Mouse (Mus musculus) lung, embryonic 14.5 days (tissue): ENCODE results near the gene Armc9. TPM values are rescaled to one million over a fixed set of nuclear protein-coding genes. Genes with fewer than 3 reads are reported as not detected.

Experiments
- ATAC-seq: fragments of 200-750 bp; cut with Nextera tagmentation; 2 replicates; pipeline ENCODE4 v1.8.0; 2017; ENCODE audit warnings: mild to moderate bottlenecking, moderate TSS enrichment, moderate library complexity; ENCODE audit not compliant: insufficient read depth
- DNase-seq: peaks from one replicate; pipeline ENCODE4 v3.0.0-alpha.2; 2015
- H3K27ac ChIP-seq: fragments of 300-500 bp; sonication (generic); 2 replicates; pipeline ENCODE4 v1.5.1; 2014; ENCODE audit warnings: low read depth, mild to moderate bottlenecking, moderate library complexity
- H3K27me3 ChIP-seq: fragments of 300-500 bp; sonication (generic); 2 replicates; pipeline ENCODE4 v1.6.1; 2014; ENCODE audit warnings: low read length, control low read depth; ENCODE audit not compliant: insufficient read depth
- H3K36me3 ChIP-seq: fragments of 300-500 bp; sonication (generic); 2 replicates; pipeline ENCODE4 v1.6.1; 2014; ENCODE audit warnings: control low read depth; ENCODE audit not compliant: insufficient read depth
- H3K4me1 ChIP-seq: fragments of 300-500 bp; sonication (generic); 2 replicates; pipeline ENCODE4 v1.6.1; 2014; ENCODE audit warnings: antibody characterized with exemption, control low read depth; ENCODE audit not compliant: insufficient read depth
- H3K4me2 ChIP-seq: fragments of 300-500 bp; sonication (generic); 2 replicates; pipeline ENCODE4 v1.6.1; 2014; ENCODE audit warnings: mild to moderate bottlenecking
- H3K4me3 ChIP-seq: fragments of 300-500 bp; sonication (generic); 2 replicates; pipeline ENCODE4 v1.5.1; 2014; ENCODE audit warnings: low read depth, low read length
- H3K9ac ChIP-seq: fragments of 300-500 bp; sonication (generic); 2 replicates; pipeline ENCODE4 v1.6.1; 2014
- H3K9me3 ChIP-seq: fragments of 300-500 bp; sonication (generic); 2 replicates; pipeline ENCODE4 v1.6.1; 2016; ENCODE audit warnings: low read depth, low read length, control low read depth
- CTCF ChIP-seq: IDR thresholded peaks from 2 replicates; pipeline ENCODE4 v1.5.1; 2016; ENCODE audit warnings: antibody characterized with exemption, low read depth
- WGBS: fragments of 180-500 bp; shearing (Covaris S2); extraction: QIAGEN DNeasy Blood & Tissue Kit; methylation state at CpG from one replicate; pipeline ENCODE4 v1.1.7; 2014; 5-methylcytosine and 5-hydroxymethylcytosine counted together
- polyA plus RNA-seq: library from polyadenylated mRNA; unstranded; fragments of >200 nt; fragmentation: Nextera tagmentation; extraction: Ambion mirVana; gene quantifications from 2 replicates; pipeline ENCODE4 v1.2.1, GENCODE M21; 2014

Armc9 gene
- polyA plus RNA-seq, 1 experiment from 2014 or later: 28.2 TPM

DNA sequence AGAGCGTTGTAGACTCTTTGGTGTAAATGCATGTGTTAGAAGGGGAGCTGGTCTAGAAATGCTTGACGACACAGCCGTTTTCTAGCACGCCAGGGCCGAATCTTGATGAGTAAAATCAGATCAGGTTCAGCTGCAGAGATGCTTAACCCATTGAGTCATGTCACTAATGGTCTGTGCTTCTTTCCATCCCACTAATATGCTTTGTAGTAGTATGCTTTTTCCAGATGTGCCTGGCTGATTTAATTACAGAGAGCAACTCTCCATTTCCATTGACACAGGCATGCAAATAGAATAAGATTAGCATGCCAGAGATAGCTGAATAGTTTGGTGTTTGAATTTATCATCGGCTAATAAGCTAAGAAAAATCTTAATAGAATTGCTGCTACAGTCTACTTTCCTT lies 19.3 kb upstream of the Armc9 start:
- Histone ChIP-seq H3K36me3 (peaks cover 82% of the 10 kb centered on the region), H3K4me1 (no peaks in the 10 kb centered on the region), H3K9me3 (no peaks in the 10 kb centered on the region), H3K27me3 (no peaks in the 10 kb centered on the region), H3K4me2 (no peak overlapping the region), H3K27ac (no peak overlapping the region), H3K9ac (no peak overlapping the region), H3K4me3 (no peak overlapping the region)
- ATAC-seq (no peak), DNase-seq (no peak)
- 90% methylated on average over 6 of the region's 6 CpGs for WGBS
- TF ChIP-seq CTCF: no peak

DNA sequence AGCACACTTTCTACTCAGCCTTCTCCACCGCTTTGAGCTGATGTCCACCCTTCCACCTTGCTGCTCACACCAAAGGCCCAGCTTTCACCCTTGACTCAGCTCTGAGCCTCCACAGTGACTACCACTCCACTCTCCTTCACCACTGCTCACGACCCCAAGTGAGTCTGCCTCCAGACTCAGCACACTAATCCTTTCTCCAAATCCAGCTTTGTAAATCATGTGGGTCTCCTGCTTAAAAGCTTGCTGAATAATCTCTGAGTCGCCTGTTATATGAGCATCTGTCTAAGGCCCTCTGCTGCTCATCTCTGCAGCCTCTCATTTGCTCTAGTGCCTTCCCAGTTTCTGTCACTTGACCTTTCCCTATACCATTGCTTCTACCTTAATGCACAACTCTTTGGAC lies 13.5 kb upstream of the Armc9 start:
- 83% methylated on average over 3 of the region's 3 CpGs for WGBS
- DNase-seq: no peak

DNA sequence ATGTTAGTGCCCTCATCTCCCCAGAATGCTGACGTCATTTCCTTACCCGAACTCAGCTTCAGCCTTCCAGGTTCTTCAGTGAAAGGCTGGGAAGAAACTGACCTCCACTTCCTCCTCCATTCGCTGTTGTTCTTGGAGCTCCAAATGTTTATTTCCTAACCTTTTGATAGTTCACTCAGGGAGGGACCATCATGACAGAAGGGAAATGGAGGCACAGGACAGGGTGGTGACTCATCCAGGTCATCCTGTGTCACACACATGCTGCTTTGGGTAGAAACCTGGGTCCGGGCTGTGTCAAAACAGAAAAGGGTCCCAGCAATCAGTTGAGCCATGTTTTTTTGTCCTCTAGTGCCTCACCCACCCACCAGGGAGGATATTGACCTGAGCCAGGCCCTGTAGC lies 11.4 kb upstream of the Armc9 start:
- no peak for TF ChIP-seq CTCF
- H3K9me3 ChIP-seq: no peaks in the 10 kb centered on the region
- no peaks in the 10 kb centered on the region for H3K27me3 ChIP-seq
- no peak; the same call in 1 of the 2 replicates for ATAC-seq
- no peak overlapping the region for H3K4me3 ChIP-seq
- no peak overlapping the region for H3K4me2 ChIP-seq
- 73% methylated on average over 4 of the region's 4 CpGs for WGBS
- DNase-seq: no peak
- H3K36me3 ChIP-seq: peaks cover 22% of the 10 kb centered on the region
- H3K4me1 ChIP-seq: no peaks in the 10 kb centered on the region
- no peak overlapping the region for H3K9ac ChIP-seq
- H3K27ac ChIP-seq: no peak overlapping the region

More for the DNA sequence above, 13.5 kb upstream of the Armc9 start:
- Histone ChIP-seq H3K4me1 (no peaks in the 10 kb centered on the region), H3K27me3 (no peaks in the 10 kb centered on the region), H3K36me3 (peaks cover 40% of the 10 kb centered on the region), H3K4me3 (no peak overlapping the region), H3K9me3 (no peaks in the 10 kb centered on the region), H3K4me2 (no peak overlapping the region), H3K27ac (no peak overlapping the region), H3K9ac (no peak overlapping the region)
- no peak for ATAC-seq
- TF ChIP-seq CTCF: no peak

DNA sequence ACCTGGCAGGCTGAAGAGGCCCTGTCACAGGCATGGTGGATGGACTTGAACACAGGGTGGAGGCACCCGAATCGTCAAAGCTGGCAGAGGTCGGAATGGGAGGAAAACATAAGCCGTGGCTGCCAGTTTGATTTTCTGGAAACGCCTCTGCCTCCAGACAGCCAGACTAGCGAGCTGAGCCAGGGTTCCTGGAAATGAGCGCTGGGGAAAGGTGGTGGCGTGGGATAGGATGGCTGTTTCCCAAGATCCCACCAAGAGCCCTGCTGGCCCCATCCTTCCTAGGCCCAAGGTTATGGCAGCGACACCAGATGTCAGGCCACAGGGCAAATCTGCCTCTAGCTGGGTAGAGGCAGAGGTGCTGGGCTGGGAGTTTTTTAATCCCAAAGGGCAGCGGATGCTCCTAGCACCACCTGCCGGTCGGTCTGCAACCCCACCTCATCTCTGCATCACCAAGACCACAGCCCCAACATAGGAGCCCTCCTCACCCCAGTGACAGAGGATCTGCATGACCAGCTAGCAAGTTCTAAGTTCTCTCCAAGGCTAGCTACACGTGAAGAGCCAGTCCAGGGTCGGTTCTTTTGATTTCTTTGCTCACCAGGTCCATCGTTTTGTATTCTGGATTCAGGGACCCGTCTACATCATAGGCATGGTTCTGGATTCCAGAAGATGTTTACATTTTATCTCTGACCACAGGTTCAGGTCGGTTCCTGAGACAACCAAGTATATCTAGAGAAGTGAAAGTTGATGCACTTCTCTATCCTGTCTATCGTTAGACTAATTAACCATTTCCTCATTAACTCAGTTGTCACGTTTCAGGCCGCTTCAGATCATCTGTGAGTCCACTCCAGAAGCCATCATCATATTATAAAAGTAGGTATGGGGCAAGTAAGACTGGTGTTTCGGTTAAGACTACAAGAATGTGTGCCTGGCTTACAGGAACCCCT lies 10.3 kb upstream of the Armc9 start:
- peak; percentile 30; the same call in 1 of the 2 replicates for TF ChIP-seq CTCF
- no peak for ATAC-seq
- Histone ChIP-seq H3K4me3 (no peak overlapping the region), H3K27ac (no peak overlapping the region), H3K4me1 (no peaks in the 10 kb centered on the region), H3K4me2 (no peak overlapping the region), H3K9ac (no peak overlapping the region), H3K36me3 (peaks cover 11% of the 10 kb centered on the region; the same call in 1 of the 2 replicates), H3K9me3 (no peaks in the 10 kb centered on the region), H3K27me3 (no peaks in the 10 kb centered on the region)
- 73% methylated on average over 21 of the region's 21 CpGs for WGBS
- DNase-seq: no peak

DNA sequence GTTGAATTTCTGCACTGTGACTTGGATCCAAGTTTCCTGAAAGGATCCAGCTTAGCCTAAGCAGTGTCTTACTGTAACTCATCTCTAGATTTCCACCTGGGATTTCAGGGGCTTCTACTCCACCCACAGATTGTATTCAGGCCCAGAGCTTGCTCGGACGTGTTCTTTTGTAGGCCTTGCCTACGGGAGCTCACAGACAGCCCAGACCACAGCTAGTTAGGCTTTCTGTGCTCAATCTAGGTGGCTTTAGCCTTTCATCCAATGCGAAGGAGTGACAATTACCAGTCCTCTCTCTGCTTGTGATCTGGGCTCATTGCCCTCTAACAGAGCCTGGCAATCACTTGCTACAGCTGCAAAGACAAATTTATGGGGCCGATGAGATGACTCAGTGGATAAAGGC lies 8.3 kb upstream of the Armc9 start:
- 86% methylated on average over 5 of the region's 5 CpGs for WGBS
- Histone ChIP-seq H3K4me3 (no peak overlapping the region), H3K4me1 (no peaks in the 10 kb centered on the region), H3K36me3 (no peaks in the 10 kb centered on the region), H3K27me3 (no peaks in the 10 kb centered on the region), H3K9me3 (no peaks in the 10 kb centered on the region), H3K27ac (no peak overlapping the region), H3K4me2 (no peak overlapping the region), H3K9ac (no peak overlapping the region)
- no peak for DNase-seq
- no peak for ATAC-seq
- no peak for TF ChIP-seq CTCF

DNA sequence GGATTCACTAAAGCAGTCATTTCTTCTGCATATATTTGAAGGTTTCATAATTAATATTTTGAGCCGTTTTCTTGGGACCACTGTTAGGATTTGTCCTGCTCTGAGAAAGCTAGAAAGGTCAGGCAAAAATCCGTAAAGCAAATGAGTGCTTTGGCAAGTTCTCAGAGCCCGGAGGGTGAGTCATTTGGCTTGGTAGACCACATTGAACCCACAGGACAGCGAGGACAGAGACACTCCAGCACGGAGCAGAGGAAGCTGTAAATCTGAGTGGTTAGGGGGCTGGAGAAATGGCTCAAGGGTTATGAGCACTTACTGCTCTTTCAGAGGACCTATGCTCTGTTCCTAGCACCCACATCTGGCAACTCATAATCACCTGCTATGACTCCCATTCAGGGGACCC lies 7.0 kb upstream of the Armc9 start:
- WGBS: 72% methylated on average over 5 of the region's 5 CpGs
- H3K4me3 ChIP-seq: no peak overlapping the region

DNA sequence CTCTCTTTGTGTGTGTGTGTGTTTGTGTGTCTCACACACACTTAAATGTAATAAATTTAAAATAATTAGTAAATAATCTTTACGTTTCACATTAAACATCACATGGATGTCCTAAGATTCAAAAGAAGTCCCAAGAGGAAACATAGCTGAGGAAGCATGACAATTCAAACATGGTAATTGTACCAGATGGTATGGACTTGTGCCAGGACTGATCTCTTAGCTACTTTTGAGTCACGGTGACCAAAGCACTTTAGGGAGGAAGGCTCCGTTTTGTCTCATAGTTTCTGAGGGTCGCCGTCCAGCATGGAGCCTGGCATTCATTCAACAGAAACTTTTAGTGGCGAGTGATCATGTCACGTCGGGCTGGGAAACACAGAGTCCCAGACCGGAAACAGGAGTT lies 6.4 kb upstream of the Armc9 start:
- no peaks in the 10 kb centered on the region for H3K9me3 ChIP-seq
- no peaks in the 10 kb centered on the region for H3K4me1 ChIP-seq
- H3K27ac ChIP-seq: no peak overlapping the region
- TF ChIP-seq CTCF: no peak
- DNase-seq (peak; percentile 5), ATAC-seq (no peak)
- no peak overlapping the region for H3K4me3 ChIP-seq
- H3K4me2 ChIP-seq: no peak overlapping the region
- 76% methylated on average over 9 of the region's 9 CpGs for WGBS
- no peaks in the 10 kb centered on the region for H3K27me3 ChIP-seq
- no peak overlapping the region for H3K9ac ChIP-seq
- H3K36me3 ChIP-seq: no peaks in the 10 kb centered on the region

More for the DNA sequence above, 7.0 kb upstream of the Armc9 start:
- DNase-seq (no peak), ATAC-seq (no peak)
- H3K9ac ChIP-seq: no peak overlapping the region
- H3K36me3 ChIP-seq: no peaks in the 10 kb centered on the region
- H3K9me3 ChIP-seq: no peaks in the 10 kb centered on the region
- no peak overlapping the region for H3K4me2 ChIP-seq
- no peak for TF ChIP-seq CTCF
- no peaks in the 10 kb centered on the region for H3K4me1 ChIP-seq
- H3K27me3 ChIP-seq: no peaks in the 10 kb centered on the region
- no peak overlapping the region for H3K27ac ChIP-seq
